Mouse (Mus musculus) testis, adult 2 months (tissue): ENCODE measurements around the gene Vkorc1l1.

ENCODE experiments used
- CTCF ChIP-seq: fragments of 200-500 bp; IDR thresholded peaks from 2 replicates; pipeline ENCODE4 v1.5.1; 2012; ENCODE audit warnings: low read depth, mild to moderate bottlenecking, inconsistent platforms, low read length, moderate library complexity; ENCODE audit not compliant: control insufficient read depth, insufficient read depth, insufficient replicate concordance
- POLR2A ChIP-seq: fragments of 200-500 bp; IDR thresholded peaks from 2 replicates; pipeline ENCODE4 v1.6.1; 2012; ENCODE audit warnings: low read depth, mild to moderate bottlenecking, inconsistent platforms, low read length, moderate library complexity; ENCODE audit not compliant: control insufficient read depth

- TF ChIP-seq CTCF (no peak), POLR2A (no peak)
Measured at GRCm38 (mm10) chr5:130023067-130023766, 81.4 kb downstream of the Vkorc1l1 start.
